Mouse (Mus musculus): Measurements from ENCODE around the gene Tab1.
A peak's percentile ranks its signal among the peaks of the same experiment; 100 is the strongest.

Gene Tab1

GRCm38 (mm10) chr15:80132993-80133586 is at the start of gene Tab1:
Tab1 (plus strand) TSS chr15:80133127.
- DNase-seq (ENCODE audit: low spot score in 2 of 2) = peak; percentile 92 to 94

- DNase-seq (ENCODE audit: low spot score in 2 of 2) = peak; percentile 96 to 99
Measured at GRCm38 (mm10) chr15:80083276-80083731, 49.6 kb upstream of the Tab1 start.

DNA sequence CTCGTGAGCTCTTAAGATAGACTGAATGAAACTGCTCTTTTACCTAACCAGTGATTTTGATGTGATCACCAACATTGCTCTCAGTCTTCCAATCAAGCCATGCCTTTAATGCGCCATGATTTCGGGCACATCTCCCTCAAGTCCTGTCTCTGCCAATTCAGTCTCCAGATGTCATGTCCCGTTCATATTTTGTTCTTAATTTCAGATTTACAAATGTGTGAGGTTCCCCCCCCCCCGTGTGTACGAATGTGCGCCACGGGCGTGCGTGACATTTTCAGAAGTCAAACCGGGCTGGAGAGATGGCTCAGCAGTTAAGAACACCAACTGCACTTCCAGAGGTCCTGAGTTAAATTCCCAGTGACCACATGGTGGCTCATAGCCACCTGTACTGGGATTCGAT is 49.2 kb upstream of the Tab1 start:
- no peak for DNase-seq (ENCODE audit: low spot score in 2 of 2)

- DNase-seq (ENCODE audit: low spot score in 2 of 2) = no peak
Measured at GRCm38 (mm10) chr15:80087406-80088012, 45.4 kb upstream of the Tab1 start.

DNA sequence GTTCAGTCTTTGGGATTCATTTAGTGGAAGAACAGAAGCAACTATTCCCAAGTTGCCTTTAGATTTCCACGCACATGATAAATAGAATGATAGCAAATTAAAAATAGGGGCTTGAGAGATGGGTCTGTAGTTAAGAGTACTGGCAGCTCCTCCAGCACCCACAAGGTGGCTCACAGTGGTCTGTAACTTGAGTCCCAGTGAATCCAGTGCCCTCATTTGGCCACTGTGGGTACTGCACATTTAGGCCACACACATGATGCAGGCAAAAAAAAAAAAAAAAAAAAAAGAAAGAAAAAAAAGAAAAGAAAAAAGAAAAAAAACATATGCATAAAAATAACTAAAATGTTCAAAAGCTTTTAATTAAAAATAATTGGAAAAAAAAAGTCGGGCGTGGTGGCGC is 44.3 kb upstream of the Tab1 start:
- peak; percentile 91 to 96 for DNase-seq (ENCODE audit: low spot score in 2 of 2)

DNA sequence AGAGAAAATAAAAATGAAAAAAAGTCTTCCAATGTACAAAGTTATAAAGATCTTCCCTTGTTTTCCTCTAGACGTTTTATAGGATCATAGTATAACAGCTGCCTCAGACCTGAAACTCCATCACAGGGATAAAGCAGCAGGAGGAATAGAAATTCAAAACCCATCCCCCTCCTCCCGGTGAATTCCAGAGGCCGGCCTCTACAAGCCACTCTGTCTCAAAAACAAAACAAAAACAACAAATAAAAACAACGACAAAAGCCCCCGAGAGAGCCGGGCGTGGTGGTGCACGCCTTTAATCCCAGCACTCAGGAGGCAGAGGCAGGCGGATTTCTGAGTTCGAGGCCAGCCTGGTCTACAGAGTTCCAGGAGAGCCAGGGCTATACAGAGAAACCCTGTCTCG is 42.8 kb upstream of the Tab1 start:
- DNase-seq (ENCODE audit: low spot score in 2 of 2) = no peak

GRCm38 (mm10) chr15:80090741-80091120 is 42.2 kb upstream of the Tab1 start:
- no peak for DNase-seq (ENCODE audit: low spot score in 2 of 2)

- DNase-seq (ENCODE audit: low spot score in 2 of 2) = peak; percentile 83 to 86
Measured at GRCm38 (mm10) chr15:80091121-80091955, 41.6 kb upstream of the Tab1 start, which contains the start of the genes Syngr1 and Rpl3. Syngr1 (plus strand) TSS chr15:80091334. Rpl3 (minus strand) TSS chr15:80091868.

DNA sequence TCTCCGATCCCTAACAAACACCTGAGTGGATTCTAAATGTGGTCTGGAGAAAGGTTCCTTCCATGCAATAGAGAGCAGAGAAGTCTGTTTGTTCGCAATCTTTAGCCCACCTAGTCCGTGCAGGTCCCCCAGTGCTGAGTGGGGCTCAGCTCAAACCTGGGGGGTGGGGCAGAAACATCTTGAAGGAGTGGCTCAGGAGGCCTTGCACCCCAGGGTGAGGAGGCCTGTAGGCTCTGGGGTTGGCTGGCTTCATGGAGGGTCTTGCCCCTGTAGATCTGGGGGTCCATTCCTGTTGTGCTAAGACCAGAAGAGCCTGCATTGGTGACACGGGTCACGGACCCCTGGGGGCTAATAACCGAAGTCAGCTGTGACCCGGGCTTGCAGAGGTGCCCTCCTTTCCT is 40.9 kb upstream of the Tab1 start:
- DNase-seq (ENCODE audit: low spot score in 2 of 2) = no peak

GRCm38 (mm10) chr15:80092599-80092998 is 40.3 kb upstream of the Tab1 start:
- DNase-seq (ENCODE audit: low spot score in 2 of 2) = peak in 1 of 2 experiments; percentile 51

DNA sequence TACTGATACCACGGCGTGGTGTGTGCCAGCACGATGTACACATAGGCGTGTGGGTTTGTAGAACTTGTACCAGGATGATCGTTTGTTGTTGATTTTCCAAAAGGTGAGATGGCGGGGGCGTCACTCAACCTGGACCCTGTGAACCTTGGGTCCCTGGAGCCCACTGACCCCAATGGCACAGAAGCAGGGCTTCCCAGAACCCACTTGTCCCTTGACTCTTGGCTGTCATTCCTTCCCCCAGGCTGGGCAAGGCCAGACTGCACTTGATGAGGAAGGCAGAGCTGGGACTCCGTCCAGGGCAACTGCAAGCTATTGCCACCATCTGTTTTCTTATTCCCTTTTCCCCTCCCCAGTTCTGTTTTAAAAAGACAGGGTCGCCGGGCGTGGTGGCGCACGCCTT is 38.7 kb upstream of the Tab1 start:
- no peak for DNase-seq (ENCODE audit: low spot score in 2 of 2)

GRCm38 (mm10) chr15:80095596-80095995 is 37.3 kb upstream of the Tab1 start:
- DNase-seq (ENCODE audit: low spot score in 2 of 2) = no peak

- DNase-seq (ENCODE audit: low spot score in 2 of 2) = no peak
Measured at GRCm38 (mm10) chr15:80096406-80096805, 36.5 kb upstream of the Tab1 start.

DNA sequence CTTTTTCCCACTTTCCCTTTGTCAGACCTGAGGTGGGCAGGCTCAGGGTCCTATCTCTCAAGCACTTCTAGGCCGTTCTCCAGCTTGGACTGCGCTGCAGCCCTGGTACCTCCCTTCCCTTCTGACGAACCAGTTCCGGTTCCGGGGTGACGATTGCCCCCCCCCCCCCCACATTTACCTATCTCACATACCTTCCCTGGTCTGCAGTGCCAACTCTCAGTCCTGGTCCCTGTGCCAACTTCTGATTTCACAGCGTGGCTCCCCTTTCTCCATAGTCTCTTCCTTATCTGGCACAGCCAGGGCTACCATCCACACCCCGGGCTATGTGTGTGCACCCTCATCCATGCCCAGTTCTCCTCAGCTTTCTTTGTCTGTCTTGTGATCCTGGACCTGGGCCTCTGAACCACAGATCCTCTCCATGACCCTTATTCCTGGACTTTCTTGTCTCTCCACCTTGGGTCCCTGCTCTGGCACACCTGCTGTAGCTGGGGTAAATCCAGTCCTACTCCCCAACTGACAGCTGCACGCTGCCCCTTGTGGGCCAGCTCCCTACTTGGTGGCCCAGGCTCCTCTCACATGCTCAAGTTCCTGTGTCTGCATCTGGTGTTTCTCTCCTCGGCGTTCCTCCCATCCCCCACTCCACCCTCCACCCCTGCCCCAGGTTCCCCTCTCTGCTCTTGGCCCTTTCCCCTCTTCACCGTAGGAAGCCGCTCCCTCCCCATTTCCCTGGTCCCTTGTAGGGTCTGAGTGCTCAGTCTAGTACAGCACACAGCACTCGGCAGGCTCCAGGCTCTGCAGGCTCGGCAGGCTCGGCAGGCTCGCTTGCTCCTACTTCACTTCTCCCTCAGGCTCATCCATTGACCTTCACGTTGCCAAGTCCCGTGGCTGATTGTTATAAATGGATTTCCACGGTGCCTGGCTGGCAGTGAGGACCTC is 35.7 kb upstream of the Tab1 start:
- no peak for DNase-seq (ENCODE audit: low spot score in 2 of 2)

- DNase-seq (ENCODE audit: low spot score in 2 of 2) = no peak
Measured at GRCm38 (mm10) chr15:80097999-80098461, 34.9 kb upstream of the Tab1 start.

GRCm38 (mm10) chr15:80098809-80099208 is 34.1 kb upstream of the Tab1 start:
- no peak for DNase-seq (ENCODE audit: low spot score in 2 of 2)

DNA sequence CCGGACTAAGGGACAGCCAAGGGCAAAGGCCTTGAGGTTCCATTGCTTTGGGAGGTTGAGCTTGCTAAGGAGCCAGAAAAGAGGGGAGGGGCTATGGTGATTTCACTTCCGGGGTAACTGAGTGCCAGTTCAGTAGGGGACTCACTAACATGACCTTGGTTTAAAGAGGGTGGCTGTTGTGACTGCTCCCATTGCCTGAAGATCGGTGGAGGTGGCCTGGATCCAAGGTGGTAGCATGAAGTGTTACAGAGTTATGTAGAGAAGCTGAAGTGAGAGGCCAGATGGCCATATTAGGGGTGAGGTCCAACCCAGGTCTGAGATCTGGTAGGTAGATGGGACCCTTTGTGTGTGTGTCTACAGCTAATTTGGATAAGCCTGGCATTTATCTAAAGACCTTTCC is 33.5 kb upstream of the Tab1 start:
- no peak for DNase-seq (ENCODE audit: low spot score in 2 of 2)

- no peak for DNase-seq (ENCODE audit: low spot score in 2 of 2)
Measured at GRCm38 (mm10) chr15:80100196-80100595, 32.7 kb upstream of the Tab1 start.

GRCm38 (mm10) chr15:80100871-80101270 is 32.1 kb upstream of the Tab1 start:
- peak in 1 of 2 experiments; percentile 73 for DNase-seq (ENCODE audit: low spot score in 2 of 2)

DNA sequence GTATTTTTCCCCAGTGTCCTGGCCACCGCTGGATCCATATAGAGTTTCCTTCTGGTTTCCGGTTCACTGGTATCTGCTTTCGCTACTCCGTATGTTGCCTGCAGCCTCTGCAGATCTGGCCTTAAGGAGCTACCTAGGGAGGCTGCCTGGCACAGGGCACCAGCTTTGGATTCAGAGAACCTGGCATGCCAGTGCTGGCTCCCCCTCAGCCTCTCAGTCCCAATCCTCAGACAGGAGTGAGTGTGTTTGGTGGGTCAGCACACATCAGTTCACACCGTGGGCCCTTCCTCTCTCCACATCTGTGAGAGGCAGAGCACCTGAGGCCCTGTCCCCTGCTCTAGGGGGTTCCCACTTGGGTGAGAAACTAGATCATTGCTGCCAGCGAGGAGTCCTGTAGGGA is 31.4 kb upstream of the Tab1 start:
- no peak for DNase-seq (ENCODE audit: low spot score in 2 of 2)

DNA sequence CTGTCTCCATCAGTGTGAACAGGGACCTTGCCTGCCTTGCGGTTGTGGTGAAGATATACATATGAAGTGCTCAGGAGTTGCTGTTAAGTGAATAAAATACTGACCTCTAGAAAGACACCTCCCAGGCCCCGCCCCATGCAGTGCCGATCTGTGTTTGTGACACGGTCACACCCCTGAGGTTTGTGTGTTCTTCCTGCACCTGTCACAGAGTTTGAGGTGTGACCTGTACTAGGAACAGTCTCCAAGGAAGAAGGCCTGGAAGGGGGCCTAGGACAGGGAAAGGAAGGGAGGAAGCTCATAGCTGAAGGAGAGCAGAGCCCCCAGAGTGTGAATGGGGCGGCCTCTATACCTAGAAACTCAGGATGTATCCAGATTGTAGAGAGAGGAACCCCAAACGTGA is 30.4 kb upstream of the Tab1 start:
- no peak for DNase-seq (ENCODE audit: low spot score in 2 of 2)
